Mouse (Mus musculus) G1E (cell line): Measurements from ENCODE around the gene Btg1.

Experiments
- CTCF ChIP-seq: IDR thresholded peaks from 2 replicates; pipeline ENCODE4 v1.5.1; 2012; ENCODE audit warnings: low read depth, low read length, inconsistent platforms, mixed read lengths
- GATA1 ChIP-seq: IDR thresholded peaks from 2 replicates; pipeline ENCODE4 v1.6.1; 2012; ENCODE audit warnings: borderline replicate concordance, low read length, inconsistent platforms, mixed read lengths
- GATA2 ChIP-seq: IDR thresholded peaks from 2 replicates; pipeline ENCODE4 v1.6.1; 2012; ENCODE audit warnings: low read depth, low read length, inconsistent platforms, borderline replicate concordance
- TAL1 ChIP-seq: conservative IDR thresholded peaks from 2 replicates; pipeline ENCODE4 v1.6.1; 2012; ENCODE audit warnings: low read depth, low read length, inconsistent platforms, mixed read lengths

- no peak for TF ChIP-seq CTCF
- TF ChIP-seq GATA1: no peak
- no peak for TF ChIP-seq TAL1
- no peak for TF ChIP-seq GATA2
Observed at GRCm38 (mm10) chr10:96638477-96638876, 21.7 kb downstream of the Btg1 start.
